Mouse (Mus musculus) adrenal gland, postnatal 4 days (tissue): Measurements from ENCODE around the gene Fam205a1. TPM values are rescaled to one million over a fixed set of nuclear protein-coding genes. Genes with fewer than 3 reads are reported as not detected.
"Not testable (repeated sequence)": the region's sequence is repeated elsewhere in the genome, so short reads cannot be mapped to it uniquely, and the experiment has no call there.

Experiments
- DNase-seq, 2 experiments: peaks; one replicate each; pipeline ENCODE4 v3.0.0; 2021 to 2022; ENCODE audit warnings: low spot score in 2 of 2, mixed read lengths in 2 of 2
- long read RNA-seq, 2 experiments: library from polyadenylated mRNA; stranded (forward); transcript quantifications; one replicate each; pipeline ENCODE4 v2.0.0; 2021
- total RNA-seq, 2 experiments: library from RNA; stranded (reverse); gene quantifications; 2 replicates each; pipeline ENCODE4 v1.2.3; 2021

Gene Fam205a1
- not detected for total RNA-seq
- long read RNA-seq, experiment 1, result 0 reads
- long read RNA-seq, experiment 2, result 0 reads

GRCm38 (mm10) chr4:42853788-42854187, at the start of gene Fam205a1:
TSS of gene Fam205a1 (minus strand) at chr4:42853888.
- DNase-seq, result not testable (repeated sequence)

- DNase-seq, result no peak
Observed at GRCm38 (mm10) chr4:42902730-42903129, 49.0 kb upstream of the Fam205a1 start.

GRCm38 (mm10) chr4:42902174-42902573, 48.5 kb upstream of the Fam205a1 start:
- DNase-seq, result no peak

GRCm38 (mm10) chr4:42900878-42901277, 47.2 kb upstream of the Fam205a1 start:
- no peak for DNase-seq

- no peak for DNase-seq
Observed at GRCm38 (mm10) chr4:42898914-42899313, 45.2 kb upstream of the Fam205a1 start.

- no peak for DNase-seq
Observed at GRCm38 (mm10) chr4:42895118-42895517, 41.4 kb upstream of the Fam205a1 start.

- DNase-seq, result no peak
Observed at GRCm38 (mm10) chr4:42891176-42891575, 37.5 kb upstream of the Fam205a1 start.

- DNase-seq, result no peak
Observed at GRCm38 (mm10) chr4:42888806-42889205, 35.1 kb upstream of the Fam205a1 start.

- no peak for DNase-seq
Observed at GRCm38 (mm10) chr4:42886926-42887325, 33.2 kb upstream of the Fam205a1 start.

- no peak for DNase-seq
Observed at GRCm38 (mm10) chr4:42880677-42880948, 26.9 kb upstream of the Fam205a1 start.

- DNase-seq, result no peak
Observed at GRCm38 (mm10) chr4:42879829-42880676, 26.4 kb upstream of the Fam205a1 start.

- no peak for DNase-seq
Observed at GRCm38 (mm10) chr4:42877657-42878056, 24.0 kb upstream of the Fam205a1 start.

- no peak for DNase-seq
Observed at GRCm38 (mm10) chr4:42876586-42877291, 23.1 kb upstream of the Fam205a1 start.

GRCm38 (mm10) chr4:42874134-42874533, 20.4 kb upstream of the Fam205a1 start, which contains the start of gene Fam205c:
TSS of gene Fam205c (minus strand) at chr4:42874234.
- DNase-seq, result no peak

- no peak for DNase-seq
Observed at GRCm38 (mm10) chr4:42872746-42873435, 19.2 kb upstream of the Fam205a1 start.

GRCm38 (mm10) chr4:42872151-42872550, 18.5 kb upstream of the Fam205a1 start:
- DNase-seq, result no peak

- no peak for DNase-seq
Observed at GRCm38 (mm10) chr4:42870748-42871147, 17.1 kb upstream of the Fam205a1 start.

GRCm38 (mm10) chr4:42868193-42868592, 14.5 kb upstream of the Fam205a1 start:
- no peak for DNase-seq

GRCm38 (mm10) chr4:42867390-42867789, 13.7 kb upstream of the Fam205a1 start:
- DNase-seq, result no peak

GRCm38 (mm10) chr4:42863487-42863886, 9.8 kb upstream of the Fam205a1 start:
- DNase-seq, result not testable (repeated sequence)

GRCm38 (mm10) chr4:42860483-42860882, 6.8 kb upstream of the Fam205a1 start:
- DNase-seq, result not testable (repeated sequence)

- DNase-seq, result not testable (repeated sequence)
Observed at GRCm38 (mm10) chr4:42856671-42857070, 3.0 kb upstream of the Fam205a1 start, which contains the start of gene Gm12394. TSS of gene Gm12394 (minus strand) at chr4:42856771.
